Mouse (Mus musculus) liver, adult 2 months (tissue): Measurements from ENCODE around the gene Slc20a1.

Source experiments
- CTCF ChIP-seq: fragments of 200-500 bp; IDR thresholded peaks from 2 replicates; pipeline ENCODE4 v1.5.1; 2011; ENCODE audit warnings: low read depth, low read length, control low read depth
- POLR2A ChIP-seq: fragments of 200-500 bp; IDR thresholded peaks from 2 replicates; pipeline ENCODE4 v1.6.1; 2011; ENCODE audit warnings: low read length, control low read depth; ENCODE audit not compliant: insufficient read depth; ENCODE audit errors: extremely low read depth

- TF ChIP-seq CTCF (no peak), POLR2A (no peak)
These were observed 6.0 kb upstream of the Slc20a1 start for GRCm38 (mm10) chr2:129192392-129193150.
